Mouse (Mus musculus) hindbrain, embryonic 15.5 days (tissue): ENCODE data around the gene Tcl1b1. TPM values are rescaled to one million over a fixed set of nuclear protein-coding genes. Genes with fewer than 3 reads are reported as not detected.
"Not testable (repeated sequence)": the region's sequence is repeated elsewhere in the genome, so short reads cannot be mapped to it uniquely, and the experiment has no call there.

ENCODE experiments used
- ATAC-seq: fragments of 200-750 bp; cut with Nextera tagmentation; 2 replicates; pipeline ENCODE4 v1.8.0; 2017; ENCODE audit warnings: low read depth, moderate number of reproducible peaks, moderate TSS enrichment; ENCODE audit not compliant: low FRiP score
- H3K27ac ChIP-seq: fragments of 300-500 bp; sonication (generic); replicated peaks from 2 replicates; pipeline ENCODE4 v1.5.1; 2015; ENCODE audit warnings: mild to moderate bottlenecking, inconsistent platforms
- H3K27me3 ChIP-seq: fragments of 300-500 bp; sonication (generic); 2 replicates; pipeline ENCODE4 v1.6.1; 2015; ENCODE audit warnings: control low read depth, inconsistent platforms
- H3K36me3 ChIP-seq: fragments of 300-500 bp; sonication (generic); 2 replicates; pipeline ENCODE4 v1.6.1; 2015; ENCODE audit warnings: control low read depth, inconsistent platforms
- H3K4me1 ChIP-seq: fragments of 300-500 bp; sonication (generic); replicated peaks from 2 replicates; pipeline ENCODE4 v1.6.1; 2015; ENCODE audit warnings: control low read depth, inconsistent platforms
- H3K4me2 ChIP-seq: fragments of 300-500 bp; sonication (generic); 2 replicates; pipeline ENCODE4 v1.6.1; 2015; ENCODE audit warnings: moderate library complexity, mild to moderate bottlenecking, inconsistent platforms
- H3K4me3 ChIP-seq: fragments of 300-500 bp; sonication (generic); 2 replicates; pipeline ENCODE4 v1.5.1; 2015; ENCODE audit warnings: mild to moderate bottlenecking, inconsistent platforms
- H3K9ac ChIP-seq: fragments of 300-500 bp; sonication (generic); 2 replicates; pipeline ENCODE4 v1.6.1; 2015; ENCODE audit warnings: inconsistent platforms
- H3K9me3 ChIP-seq: fragments of 300-500 bp; sonication (generic); 2 replicates; pipeline ENCODE4 v1.6.1; 2016; ENCODE audit warnings: control low read depth, inconsistent platforms
- WGBS: fragments of 180-500 bp; shearing (Covaris S2); methylation state at CpG from one replicate; pipeline ENCODE4 v1.1.7; 2015; 5-methylcytosine and 5-hydroxymethylcytosine counted together
- polyA plus RNA-seq: library from polyadenylated mRNA; unstranded; fragments of >200 nt; fragmentation: Nextera tagmentation; extraction: Ambion mirVana; gene quantifications from 2 replicates; pipeline ENCODE4 v1.2.1, GENCODE M21; 2015

Tcl1b1 gene
- polyA plus RNA-seq, 1 experiment from 2014 or later = not detected

- WGBS = 55% methylated on average over 1 of the region's 1 CpGs
- H3K9me3 ChIP-seq, ATAC-seq: not testable (repeated sequence)
Observed at GRCm38 (mm10) chr12:105144928-105145327, 14.6 kb upstream of the Tcl1b1 start.

GRCm38 (mm10) chr12:105145714-105146113 lies 13.8 kb upstream of the Tcl1b1 start, which contains the start of gene Tcl1b2:
Gene Tcl1b2, plus strand, starts transcription at chr12:105146014.
- Histone ChIP-seq H3K4me3 (no peak within 1 kb of the TSS), H3K9ac (no peak within 1 kb of the TSS), H3K4me1 (no peaks in the 10 kb centered on the region), H3K4me2 (no peak within 1 kb of the TSS), H3K27me3 (no peaks in the 10 kb centered on the region), H3K36me3 (no peaks in the 10 kb centered on the region), H3K27ac (no peak within 1 kb of the TSS), H3K9me3 (no peaks in the 10 kb centered on the region)
- 84% methylated on average over 3 of the region's 3 CpGs for WGBS
- ATAC-seq = no peak

More at GRCm38 (mm10) chr12:105144928-105145327, 14.6 kb upstream of the Tcl1b1 start:
- H3K4me2 ChIP-seq, H3K27me3 ChIP-seq, H3K27ac ChIP-seq, H3K4me3 ChIP-seq, H3K36me3 ChIP-seq, H3K4me1 ChIP-seq, H3K9ac ChIP-seq: not testable (repeated sequence)

GRCm38 (mm10) chr12:105155286-105155685 lies 4.2 kb upstream of the Tcl1b1 start:
- not testable (repeated sequence) for H3K36me3 ChIP-seq, H3K4me1 ChIP-seq, H3K4me2 ChIP-seq, H3K27ac ChIP-seq, ATAC-seq, H3K9ac ChIP-seq, H3K9me3 ChIP-seq, H3K4me3 ChIP-seq, H3K27me3 ChIP-seq
- WGBS = 76% methylated on average over 4 of the region's 4 CpGs

DNA sequence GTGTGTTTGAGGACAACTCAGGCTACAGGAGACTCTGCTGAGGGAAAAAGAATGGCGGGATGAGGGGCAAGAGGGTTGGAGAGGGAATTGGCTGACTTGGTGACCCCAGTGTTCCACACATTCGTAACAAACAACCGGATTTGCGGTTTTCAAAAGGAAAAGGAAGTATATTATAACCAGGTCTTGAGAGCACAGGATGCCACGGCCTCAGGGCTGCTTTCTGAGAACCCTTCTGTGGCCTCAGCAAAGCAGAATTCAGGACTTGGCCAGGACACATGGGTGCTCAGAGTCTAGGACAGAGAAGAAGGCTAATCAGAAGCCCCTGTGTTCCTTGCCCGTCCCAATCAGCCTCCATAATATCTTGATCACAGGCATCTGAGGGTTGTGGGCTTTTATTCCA lies 648 bp upstream of the Tcl1b1 start:
- WGBS = 88% methylated on average over 6 of the region's 6 CpGs
- no peak overlapping the region for H3K27ac ChIP-seq
- no peaks in the 10 kb centered on the region for H3K27me3 ChIP-seq
- ATAC-seq = no peak
- H3K9me3 ChIP-seq = no peaks in the 10 kb centered on the region
- no peaks in the 10 kb centered on the region for H3K36me3 ChIP-seq
- H3K4me1 ChIP-seq = no peaks in the 10 kb centered on the region
- no peak overlapping the region for H3K9ac ChIP-seq
- no peak overlapping the region for H3K4me3 ChIP-seq
- no peak overlapping the region for H3K4me2 ChIP-seq

GRCm38 (mm10) chr12:105166734-105167133 lies 7.2 kb downstream of the Tcl1b1 start:
- WGBS = 81% methylated on average over 3 of the region's 3 CpGs

GRCm38 (mm10) chr12:105173366-105173765 lies 13.9 kb downstream of the Tcl1b1 start:
- 89% methylated on average over 2 of the region's 2 CpGs for WGBS
- no peaks in the 10 kb centered on the region for H3K9me3 ChIP-seq
- no peak overlapping the region for H3K4me2 ChIP-seq
- no peaks in the 10 kb centered on the region for H3K4me1 ChIP-seq
- no peaks in the 10 kb centered on the region for H3K27me3 ChIP-seq
- no peak overlapping the region for H3K27ac ChIP-seq
- H3K4me3 ChIP-seq = no peak overlapping the region
- H3K9ac ChIP-seq = no peak overlapping the region
- ATAC-seq = no peak
- no peaks in the 10 kb centered on the region for H3K36me3 ChIP-seq

More at GRCm38 (mm10) chr12:105166734-105167133, 7.2 kb downstream of the Tcl1b1 start:
- H3K27me3 ChIP-seq = no peaks in the 10 kb centered on the region
- H3K9ac ChIP-seq = no peak overlapping the region
- no peaks in the 10 kb centered on the region for H3K9me3 ChIP-seq
- H3K4me2 ChIP-seq = no peak overlapping the region
- H3K27ac ChIP-seq = no peak overlapping the region
- no peak overlapping the region for H3K4me3 ChIP-seq
- no peaks in the 10 kb centered on the region for H3K36me3 ChIP-seq
- no peak for ATAC-seq
- no peaks in the 10 kb centered on the region for H3K4me1 ChIP-seq

GRCm38 (mm10) chr12:105174318-105174717 lies 14.8 kb downstream of the Tcl1b1 start:
- not testable (repeated sequence) for H3K9ac ChIP-seq, H3K4me2 ChIP-seq, H3K4me3 ChIP-seq, ATAC-seq, H3K4me1 ChIP-seq, H3K9me3 ChIP-seq, H3K27me3 ChIP-seq, H3K36me3 ChIP-seq, H3K27ac ChIP-seq
- 25% methylated on average over 2 of the region's 2 CpGs for WGBS

GRCm38 (mm10) chr12:105176044-105176443 lies 16.6 kb downstream of the Tcl1b1 start, which contains the start of gene Tcl1b5:
Gene Tcl1b5, plus strand, starts transcription at chr12:105176344.
- H3K4me2 ChIP-seq, H3K27me3 ChIP-seq, H3K36me3 ChIP-seq, H3K4me3 ChIP-seq, H3K27ac ChIP-seq, ATAC-seq, H3K9me3 ChIP-seq, H3K9ac ChIP-seq, H3K4me1 ChIP-seq: not testable (repeated sequence)
- WGBS = 78% methylated on average over 3 of the region's 3 CpGs

- not testable (repeated sequence) for H3K4me2 ChIP-seq, H3K4me3 ChIP-seq, H3K27me3 ChIP-seq, H3K27ac ChIP-seq, H3K9ac ChIP-seq, ATAC-seq, H3K36me3 ChIP-seq, H3K9me3 ChIP-seq, H3K4me1 ChIP-seq
- 71% methylated on average over 4 of the region's 4 CpGs for WGBS
Observed at GRCm38 (mm10) chr12:105181040-105181644, 21.7 kb downstream of the Tcl1b1 start.

GRCm38 (mm10) chr12:105188980-105189379 lies 29.5 kb downstream of the Tcl1b1 start:
- ATAC-seq = not testable (repeated sequence)
- 57% methylated on average over 2 of the region's 2 CpGs for WGBS

GRCm38 (mm10) chr12:105190743-105191142 lies 31.3 kb downstream of the Tcl1b1 start, which contains the start of gene Tcl1b3:
Gene Tcl1b3, plus strand, starts transcription at chr12:105191043.
- WGBS = 96% methylated on average over 6 of the region's 6 CpGs
- not testable (repeated sequence) for H3K4me3 ChIP-seq, H3K27ac ChIP-seq, H3K9ac ChIP-seq, H3K9me3 ChIP-seq, ATAC-seq, H3K4me1 ChIP-seq, H3K4me2 ChIP-seq, H3K27me3 ChIP-seq, H3K36me3 ChIP-seq

More at GRCm38 (mm10) chr12:105188980-105189379, 29.5 kb downstream of the Tcl1b1 start:
- not testable (repeated sequence) for H3K4me1 ChIP-seq, H3K4me3 ChIP-seq, H3K4me2 ChIP-seq, H3K9ac ChIP-seq, H3K9me3 ChIP-seq, H3K27me3 ChIP-seq, H3K36me3 ChIP-seq, H3K27ac ChIP-seq

GRCm38 (mm10) chr12:105199684-105200497 lies 40.4 kb downstream of the Tcl1b1 start:
- H3K9ac ChIP-seq, H3K4me3 ChIP-seq, H3K4me2 ChIP-seq, H3K4me1 ChIP-seq, H3K9me3 ChIP-seq, H3K27me3 ChIP-seq, ATAC-seq, H3K27ac ChIP-seq, H3K36me3 ChIP-seq: not testable (repeated sequence)
- 14% methylated on average over 7 of the region's 7 CpGs for WGBS
